Mouse (Mus musculus) midbrain, embryonic 11.5 days (tissue): Measurements from ENCODE around the gene 4931440F15Rik. TPM values are rescaled to one million over a fixed set of nuclear protein-coding genes. Genes with fewer than 3 reads are reported as not detected.
A peak's percentile ranks its signal among the peaks of the same experiment; 100 is the strongest.
"Not testable (repeated sequence)": the region's sequence is repeated elsewhere in the genome, so short reads cannot be mapped to it uniquely, and the experiment has no call there.

ENCODE experiments used
- ATAC-seq: fragments of 200-750 bp; cut with Nextera tagmentation; 2 replicates; pipeline ENCODE4 v1.8.0; 2017; ENCODE audit warnings: moderate TSS enrichment, moderate library complexity; ENCODE audit not compliant: low FRiP score
- DNase-seq: peaks from one replicate; pipeline ENCODE4 v3.0.0; 2015; ENCODE audit warnings: low spot score; ENCODE audit errors: missing footprints
- H3K27ac ChIP-seq: fragments of 300-500 bp; sonication (generic); 2 replicates; pipeline ENCODE4 v1.5.1; 2014; ENCODE audit warnings: low read depth, low read length
- H3K27me3 ChIP-seq: fragments of 300-500 bp; sonication (generic); 2 replicates; pipeline ENCODE4 v1.6.1; 2014; ENCODE audit warnings: mild to moderate bottlenecking, low read length, moderate library complexity, mixed read lengths; ENCODE audit not compliant: control insufficient read depth, insufficient read depth
- H3K36me3 ChIP-seq: fragments of 300-500 bp; sonication (generic); 2 replicates; pipeline ENCODE4 v1.6.1; 2014; ENCODE audit warnings: mild to moderate bottlenecking, low read length, moderate library complexity, mixed read lengths; ENCODE audit not compliant: control insufficient read depth, insufficient read depth
- H3K4me1 ChIP-seq: fragments of 300-500 bp; sonication (generic); 2 replicates; pipeline ENCODE4 v1.6.1; 2014; ENCODE audit warnings: low read length; ENCODE audit not compliant: control insufficient read depth, insufficient read depth
- H3K4me2 ChIP-seq: fragments of 300-500 bp; sonication (generic); 2 replicates; pipeline ENCODE4 v1.6.1; 2014; ENCODE audit warnings: mild to moderate bottlenecking, moderate library complexity
- H3K4me3 ChIP-seq: fragments of 300-500 bp; sonication (generic); 2 replicates; pipeline ENCODE4 v1.5.1; 2014; ENCODE audit warnings: low read depth, low read length
- H3K9ac ChIP-seq: fragments of 300-500 bp; sonication (generic); 2 replicates; pipeline ENCODE4 v1.6.1; 2014; ENCODE audit warnings: low read length
- H3K9me3 ChIP-seq: fragments of 300-500 bp; sonication (generic); 2 replicates; pipeline ENCODE4 v1.6.1; 2016; ENCODE audit warnings: low read length; ENCODE audit not compliant: control insufficient read depth
- WGBS: fragments of 180-500 bp; shearing (Covaris S2); extraction: QIAGEN DNeasy Blood & Tissue Kit; methylation state at CpG from one replicate; pipeline ENCODE4 v1.1.7; 2014; 5-methylcytosine and 5-hydroxymethylcytosine counted together
- polyA plus RNA-seq: library from polyadenylated mRNA; unstranded; fragments of >200 nt; fragmentation: Nextera tagmentation; extraction: Ambion mirVana; gene quantifications from 2 replicates; pipeline ENCODE4 v1.2.1, GENCODE M21; 2014

Gene 4931440F15Rik
- polyA plus RNA-seq, 1 experiment from 2014 or later: not detected

DNA sequence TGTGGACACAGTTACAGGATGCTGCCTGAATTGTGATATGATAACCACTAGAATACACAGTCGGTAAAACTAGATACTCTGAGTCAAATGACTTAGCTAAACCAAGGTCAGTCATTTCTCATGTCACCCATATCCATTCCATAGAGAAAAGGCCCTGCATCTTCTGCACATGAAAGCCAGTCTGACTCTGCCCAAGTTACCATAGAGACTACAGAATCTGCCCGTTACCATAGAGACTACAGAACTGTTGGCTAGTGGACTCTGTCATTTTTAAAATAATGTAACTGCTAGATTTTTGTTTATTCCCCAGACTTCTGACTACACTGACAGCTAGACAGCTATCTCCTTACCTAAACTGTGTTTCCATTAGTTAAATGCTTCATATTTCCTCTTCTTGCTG is 2.3 kb upstream of the 4931440F15Rik start:
- H3K4me3 ChIP-seq: no peak overlapping the region
- ATAC-seq: no peak
- H3K9ac ChIP-seq: no peak overlapping the region
- WGBS: 87% methylated on average over 2 of the region's 2 CpGs
- no peak for DNase-seq
- H3K27me3 ChIP-seq: peaks cover 13% of the 10 kb centered on the region
- H3K4me2 ChIP-seq: no peak overlapping the region
- H3K9me3 ChIP-seq: no peaks in the 10 kb centered on the region
- H3K36me3 ChIP-seq: no peaks in the 10 kb centered on the region
- no peak overlapping the region for H3K27ac ChIP-seq
- no peaks in the 10 kb centered on the region for H3K4me1 ChIP-seq

DNA sequence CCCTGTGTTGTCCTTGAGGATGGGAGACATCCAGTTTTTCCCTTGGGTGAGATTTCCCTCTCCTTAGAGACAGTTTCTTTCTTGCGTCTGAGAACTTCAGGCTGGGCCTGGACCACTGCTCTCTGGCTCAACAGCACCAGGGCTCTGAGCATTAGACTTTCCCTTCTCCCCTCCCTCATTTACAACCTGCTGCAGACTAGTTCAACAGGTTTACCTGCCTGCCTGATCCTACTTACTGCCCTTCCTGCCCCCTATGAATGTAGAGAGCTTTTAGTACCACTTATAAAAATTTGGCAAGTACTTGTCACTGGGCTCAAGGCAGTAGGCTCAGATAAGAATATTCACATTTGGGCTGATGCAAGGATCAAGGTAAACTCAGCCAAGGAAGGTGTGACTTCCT is 533 bp upstream of the 4931440F15Rik start:
- DNase-seq: no peak
- no peaks in the 10 kb centered on the region for H3K36me3 ChIP-seq
- H3K27me3 ChIP-seq: peaks cover 13% of the 10 kb centered on the region
- H3K27ac ChIP-seq: no peak overlapping the region
- no peak overlapping the region for H3K4me3 ChIP-seq
- H3K4me1 ChIP-seq: no peaks in the 10 kb centered on the region
- WGBS: 82% methylated on average over 1 of the region's 1 CpGs
- no peak for ATAC-seq
- no peaks in the 10 kb centered on the region for H3K9me3 ChIP-seq
- H3K9ac ChIP-seq: no peak overlapping the region
- H3K4me2 ChIP-seq: no peak overlapping the region

GRCm38 (mm10) chr11:29824474-29825270 is 796 bp downstream of the 4931440F15Rik start:
- ATAC-seq: peak; percentile 54; the same call in 1 of the 2 replicates
- H3K4me1 ChIP-seq, H3K4me3 ChIP-seq, H3K27ac ChIP-seq, H3K9ac ChIP-seq, DNase-seq, H3K9me3 ChIP-seq, H3K36me3 ChIP-seq: not testable (repeated sequence)
- WGBS: 23% methylated on average over 58 of the region's 62 CpGs
- Histone ChIP-seq H3K27me3 (peaks cover 13% of the 10 kb centered on the region), H3K4me2 (0 out of 2 replicates have a peak overlapping the region, but pooled peaks have one; percentile 24)

- WGBS: 89% methylated on average over 2 of the region's 2 CpGs
These were observed 2.3 kb downstream of the 4931440F15Rik start for GRCm38 (mm10) chr11:29823141-29823540.

GRCm38 (mm10) chr11:29815670-29816069 is 9.8 kb downstream of the 4931440F15Rik start:
- ATAC-seq: no peak

More at GRCm38 (mm10) chr11:29823141-29823540, 2.3 kb downstream of the 4931440F15Rik start:
- Histone ChIP-seq H3K9me3 (no peaks in the 10 kb centered on the region), H3K4me2 (no peak overlapping the region), H3K36me3 (no peaks in the 10 kb centered on the region), H3K27me3 (peaks cover 13% of the 10 kb centered on the region), H3K4me1 (no peaks in the 10 kb centered on the region), H3K4me3 (no peak overlapping the region), H3K9ac (no peak overlapping the region), H3K27ac (no peak overlapping the region)
- ATAC-seq (no peak), DNase-seq (no peak)

DNA sequence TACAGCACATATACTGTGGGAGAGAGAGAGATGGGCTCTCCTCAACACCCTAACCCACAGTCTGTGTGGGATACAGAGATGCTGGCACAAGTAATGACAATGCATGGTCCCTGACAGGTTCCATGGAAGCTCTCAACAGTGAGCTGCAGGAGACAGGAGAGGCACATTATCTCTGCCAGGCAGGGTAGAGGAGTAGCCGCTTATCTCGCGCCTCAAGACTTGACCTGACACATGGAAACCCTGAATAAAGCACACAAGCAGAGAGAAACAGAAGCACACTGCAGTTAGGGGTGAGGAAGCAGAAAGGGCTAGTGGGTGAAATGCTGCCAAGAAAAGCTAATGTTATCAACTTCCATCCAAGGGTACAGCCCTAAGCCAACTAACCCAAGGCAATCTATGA is 10.2 kb downstream of the 4931440F15Rik start:
- Histone ChIP-seq H3K4me3 (no peak overlapping the region), H3K4me1 (no peaks in the 10 kb centered on the region), H3K9ac (no peak overlapping the region), H3K36me3 (no peaks in the 10 kb centered on the region), H3K4me2 (no peak overlapping the region), H3K27ac (no peak overlapping the region), H3K9me3 (no peaks in the 10 kb centered on the region), H3K27me3 (no peaks in the 10 kb centered on the region)
- WGBS: 86% methylated on average over 3 of the region's 3 CpGs
- DNase-seq (no peak), ATAC-seq (no peak)

More at GRCm38 (mm10) chr11:29815670-29816069, 9.8 kb downstream of the 4931440F15Rik start:
- no peaks in the 10 kb centered on the region for H3K36me3 ChIP-seq
- H3K27ac ChIP-seq: no peak overlapping the region
- no peaks in the 10 kb centered on the region for H3K27me3 ChIP-seq
- no peak overlapping the region for H3K4me3 ChIP-seq
- no peak overlapping the region for H3K4me2 ChIP-seq
- H3K9me3 ChIP-seq: no peaks in the 10 kb centered on the region
- H3K4me1 ChIP-seq: no peaks in the 10 kb centered on the region
- no peak for DNase-seq
- no peak overlapping the region for H3K9ac ChIP-seq

DNA sequence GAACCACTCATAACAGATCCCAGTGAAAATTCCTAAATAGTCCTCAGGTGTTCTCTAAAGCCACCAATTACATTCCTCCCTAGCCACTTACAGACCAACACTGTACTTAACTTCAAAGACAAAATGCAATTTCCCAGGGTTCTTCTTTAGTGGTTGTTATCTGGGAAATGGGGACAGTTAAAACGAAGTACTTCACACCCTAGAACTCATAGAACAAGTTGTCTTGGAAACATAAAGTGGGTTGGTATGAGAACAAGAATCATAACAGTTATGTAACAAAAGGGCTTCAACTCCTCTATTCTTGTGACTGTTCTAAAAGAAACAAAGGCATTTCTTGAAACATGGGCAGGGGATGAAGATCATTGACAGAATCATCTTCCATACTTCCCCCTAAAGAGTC is 12.2 kb downstream of the 4931440F15Rik start:
- H3K9me3 ChIP-seq: no peaks in the 10 kb centered on the region
- H3K27me3 ChIP-seq: no peaks in the 10 kb centered on the region
- ATAC-seq (no peak), DNase-seq (no peak)
- H3K27ac ChIP-seq: no peak overlapping the region
- 88% methylated on average over 1 of the region's 1 CpGs for WGBS
- no peak overlapping the region for H3K4me3 ChIP-seq
- no peaks in the 10 kb centered on the region for H3K36me3 ChIP-seq
- H3K4me1 ChIP-seq: no peaks in the 10 kb centered on the region
- no peak overlapping the region for H3K4me2 ChIP-seq
- no peak overlapping the region for H3K9ac ChIP-seq

- no peak overlapping the region for H3K4me2 ChIP-seq
- no peak for ATAC-seq
- no peak overlapping the region for H3K4me3 ChIP-seq
- 91% methylated on average over 3 of the region's 3 CpGs for WGBS
- H3K36me3 ChIP-seq: no peaks in the 10 kb centered on the region
- no peak overlapping the region for H3K27ac ChIP-seq
- no peaks in the 10 kb centered on the region for H3K9me3 ChIP-seq
- no peak for DNase-seq
- H3K4me1 ChIP-seq: no peaks in the 10 kb centered on the region
- H3K9ac ChIP-seq: no peak overlapping the region
- no peaks in the 10 kb centered on the region for H3K27me3 ChIP-seq
These were observed 13.0 kb downstream of the 4931440F15Rik start for GRCm38 (mm10) chr11:29812475-29812874.

DNA sequence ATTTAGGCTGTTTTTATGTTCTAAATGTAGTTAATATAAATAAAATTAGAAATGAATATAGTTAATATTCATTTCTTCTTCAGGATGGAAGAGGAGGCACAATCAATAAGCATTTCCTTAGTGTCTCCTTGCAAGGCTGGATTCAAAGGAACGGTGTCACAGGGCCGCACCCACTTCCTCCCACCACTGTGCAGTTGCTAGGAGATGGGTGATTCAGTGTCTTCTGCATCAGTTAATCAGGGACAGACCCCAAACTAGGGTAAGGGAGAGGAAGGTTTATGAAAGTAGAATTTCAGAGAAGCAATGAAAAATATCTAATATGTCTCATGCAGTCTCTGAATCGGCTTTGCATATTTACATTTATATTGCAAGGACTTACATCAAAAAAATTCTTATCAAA is 15.1 kb downstream of the 4931440F15Rik start:
- no peaks in the 10 kb centered on the region for H3K9me3 ChIP-seq
- H3K27ac ChIP-seq: no peak overlapping the region
- H3K4me2 ChIP-seq: no peak overlapping the region
- no peaks in the 10 kb centered on the region for H3K36me3 ChIP-seq
- no peaks in the 10 kb centered on the region for H3K4me1 ChIP-seq
- no peak overlapping the region for H3K4me3 ChIP-seq
- DNase-seq (no peak), ATAC-seq (no peak)
- H3K27me3 ChIP-seq: no peaks in the 10 kb centered on the region
- H3K9ac ChIP-seq: no peak overlapping the region
- WGBS: 87% methylated on average over 3 of the region's 3 CpGs
